Mouse (Mus musculus) MEL (cell line): Measurements from ENCODE around the gene Ap1b1. TPM values are rescaled to one million over a fixed set of nuclear protein-coding genes. Genes with fewer than 3 reads are reported as not detected.

Experiments used
- DNase-seq: peaks from one replicate; pipeline ENCODE4 v3.0.0; 2011; ENCODE audit warnings: low read depth, low spot score
- H3K27ac ChIP-seq: 2 replicates; pipeline ENCODE4 v1.5.1; 2012; ENCODE audit warnings: low read depth, mild to moderate bottlenecking, control low read depth, low read length, moderate library complexity; ENCODE audit not compliant: control insufficient read depth
- H3K27me3 ChIP-seq, 2 experiments: fragments of 150-350 bp in 1 of 2; sonication (generic) in 1 of 2; 2 replicates each; pipeline ENCODE4 v1.6.1; 2012; ENCODE audit warnings: low read length in 2 of 2, mild to moderate bottlenecking in 2 of 2, improper control_type of control experiment in 1 of 2, moderate library complexity in 1 of 2; ENCODE audit not compliant: insufficient read depth in 2 of 2, control insufficient read depth in 1 of 2
- H3K36me3 ChIP-seq, 2 experiments: 2 replicates each; pipeline ENCODE4 v1.6.1; 2012 to 2014; ENCODE audit warnings: low read length in 2 of 2, improper control_type of control experiment in 1 of 2, inconsistent platforms in 1 of 2, mild to moderate bottlenecking in 1 of 2; ENCODE audit not compliant: insufficient read depth in 2 of 2, control insufficient read depth in 1 of 2
- H3K4me1 ChIP-seq, 2 experiments: fragments of 150-350 bp in 1 of 2; sonication (generic) in 1 of 2; 2 replicates each; pipeline ENCODE4 v1.6.1; 2012; ENCODE audit warnings: low read length in 2 of 2, improper control_type of control experiment in 1 of 2, mild to moderate bottlenecking in 1 of 2; ENCODE audit not compliant: insufficient read depth in 2 of 2, control insufficient read depth in 1 of 2
- H3K4me3 ChIP-seq, 2 experiments: fragments of 150-350 bp in 1 of 2; sonication (generic) in 1 of 2; 2 replicates each; pipeline ENCODE4 v1.5.1; 2012; ENCODE audit warnings: low read depth in 2 of 2, low read length in 2 of 2, mild to moderate bottlenecking in 2 of 2, moderate library complexity in 2 of 2, control low read depth in 1 of 2, improper control_type of control experiment in 1 of 2; ENCODE audit not compliant: control insufficient read depth in 1 of 2, insufficient read depth in 1 of 2
- H3K79me2 ChIP-seq: 2 replicates; pipeline ENCODE4 v1.6.1; 2012; ENCODE audit warnings: mild to moderate bottlenecking, low read length, moderate library complexity; ENCODE audit not compliant: control insufficient read depth, poor library complexity, insufficient read depth
- H3K9ac ChIP-seq: 2 replicates; pipeline ENCODE4 v1.6.1; 2012; ENCODE audit warnings: low read depth, mild to moderate bottlenecking, control low read depth, low read length, moderate library complexity; ENCODE audit not compliant: control insufficient read depth, poor library complexity, severe bottlenecking
- H3K9me3 ChIP-seq: fragments of 150-350 bp; sonication (generic); replicated peaks from 2 replicates; pipeline ENCODE4 v1.6.1; 2012; ENCODE audit warnings: mild to moderate bottlenecking, low read length, improper control_type of control experiment, moderate library complexity; ENCODE audit not compliant: insufficient read depth
- BHLHE40 ChIP-seq: IDR thresholded peaks from 2 replicates; pipeline ENCODE4 v1.6.1; 2012; ENCODE audit warnings: low read depth, mild to moderate bottlenecking, inconsistent platforms, low read length, improper control_type of control experiment, borderline replicate concordance
- CHD2 ChIP-seq: IDR thresholded peaks from 2 replicates; pipeline ENCODE4 v1.6.1; 2011; ENCODE audit warnings: low read length, improper control_type of control experiment
- CTCF ChIP-seq, 3 experiments: IDR thresholded peaks in 2 of 3; conservative IDR thresholded peaks in 1 of 3; 2 replicates each; pipeline ENCODE4 v1.5.1; 2011 to 2012; ENCODE audit warnings: low read length in 3 of 3, low read depth in 2 of 3, mild to moderate bottlenecking in 2 of 3, improper control_type of control experiment in 1 of 3, inconsistent platforms in 1 of 3, mixed read lengths in 1 of 3, moderate library complexity in 1 of 3; ENCODE audit not compliant: control insufficient read depth in 1 of 3, insufficient read depth in 1 of 3, poor library complexity in 1 of 3, severe bottlenecking in 1 of 3
- E2F4 ChIP-seq: IDR thresholded peaks from 2 replicates; pipeline ENCODE4 v1.6.1; 2011; ENCODE audit warnings: low read depth, low read length, improper control_type of control experiment, borderline replicate concordance
- ELF1 ChIP-seq: IDR thresholded peaks from 2 replicates; pipeline ENCODE4 v1.6.1; 2014; ENCODE audit warnings: low read depth, mild to moderate bottlenecking, inconsistent platforms, low read length, improper control_type of control experiment, moderate library complexity
- ETS1 ChIP-seq: IDR thresholded peaks from 2 replicates; pipeline ENCODE4 v1.6.1; 2012; ENCODE audit warnings: low read depth, mild to moderate bottlenecking, inconsistent platforms, low read length, improper control_type of control experiment, moderate library complexity
- GABPA ChIP-seq: IDR thresholded peaks from 2 replicates; pipeline ENCODE4 v1.6.1; 2012; ENCODE audit warnings: low read depth, mild to moderate bottlenecking, inconsistent platforms, low read length, improper control_type of control experiment, moderate library complexity
- HCFC1 ChIP-seq: IDR thresholded peaks from 2 replicates; pipeline ENCODE4 v1.6.1; 2012; ENCODE audit warnings: low read depth, mild to moderate bottlenecking, inconsistent platforms, low read length, improper control_type of control experiment, moderate library complexity
- JUND ChIP-seq: IDR thresholded peaks from 2 replicates; pipeline ENCODE4 v1.6.1; 2011; ENCODE audit warnings: low read depth, mild to moderate bottlenecking, improper control_type of control experiment, low read length
- KAT2A ChIP-seq: conservative IDR thresholded peaks from 2 replicates; pipeline ENCODE4 v1.6.1; 2012; ENCODE audit warnings: low read depth, low read length, improper control_type of control experiment, inconsistent platforms
- MAFK ChIP-seq: IDR thresholded peaks from 2 replicates; pipeline ENCODE4 v1.6.1; 2011; ENCODE audit warnings: low read depth, mild to moderate bottlenecking, low read length, improper control_type of control experiment, borderline replicate concordance
- MAX ChIP-seq: IDR thresholded peaks from 2 replicates; pipeline ENCODE4 v1.6.1; 2011; ENCODE audit warnings: low read length, improper control_type of control experiment
- MAZ ChIP-seq: IDR thresholded peaks from 2 replicates; pipeline ENCODE4 v1.6.1; 2012; ENCODE audit warnings: low read depth, mild to moderate bottlenecking, inconsistent platforms, low read length, improper control_type of control experiment
- MEF2A ChIP-seq: IDR thresholded peaks from 2 replicates; pipeline ENCODE4 v1.6.1; 2014; ENCODE audit warnings: low read depth, mild to moderate bottlenecking, inconsistent platforms, low read length, improper control_type of control experiment; ENCODE audit not compliant: poor library complexity, insufficient replicate concordance, severe bottlenecking; ENCODE audit errors: extremely low read depth
- MYB ChIP-seq: IDR thresholded peaks from 2 replicates; pipeline ENCODE4 v1.6.1; 2011; ENCODE audit warnings: mild to moderate bottlenecking, low read depth, low read length, improper control_type of control experiment
- NELFE ChIP-seq: IDR thresholded peaks from 2 replicates; pipeline ENCODE4 v1.6.1; 2011; ENCODE audit warnings: low read depth, low read length, improper control_type of control experiment
- POLR2A ChIP-seq, 2 experiments: IDR thresholded peaks; 2 replicates each; pipeline ENCODE4 v1.6.1; 2011 to 2012; ENCODE audit warnings: low read length in 2 of 2, mild to moderate bottlenecking in 2 of 2, control low read depth in 1 of 2, improper control_type of control experiment in 1 of 2, low read depth in 1 of 2, moderate library complexity in 1 of 2; ENCODE audit not compliant: control insufficient read depth in 1 of 2, insufficient read depth in 1 of 2, poor library complexity in 1 of 2
- POLR2AphosphoS2 ChIP-seq: IDR thresholded peaks from 2 replicates; pipeline ENCODE4 v1.6.1; 2011; ENCODE audit warnings: low read length, improper control_type of control experiment
- RAD21 ChIP-seq: IDR thresholded peaks from 2 replicates; pipeline ENCODE4 v1.6.1; 2011; ENCODE audit warnings: mild to moderate bottlenecking, low read depth, low read length, improper control_type of control experiment
- RCOR1 ChIP-seq: IDR thresholded peaks from 2 replicates; pipeline ENCODE4 v1.6.1; 2012; ENCODE audit warnings: low read depth, mild to moderate bottlenecking, inconsistent platforms, low read length, improper control_type of control experiment
- SMC3 ChIP-seq: IDR thresholded peaks from 2 replicates; pipeline ENCODE4 v1.6.1; 2011; ENCODE audit warnings: low read depth, low read length, improper control_type of control experiment
- TCF12 ChIP-seq: IDR thresholded peaks from 2 replicates; pipeline ENCODE4 v1.6.1; 2014; ENCODE audit warnings: low read depth, mild to moderate bottlenecking, inconsistent platforms, low read length, improper control_type of control experiment, moderate library complexity
- UBTF ChIP-seq: IDR thresholded peaks from 2 replicates; pipeline ENCODE4 v1.6.1; 2012; ENCODE audit warnings: low read depth, mild to moderate bottlenecking, inconsistent platforms, low read length, improper control_type of control experiment, moderate library complexity, borderline replicate concordance; ENCODE audit not compliant: insufficient read depth
- USF1 ChIP-seq: IDR thresholded peaks from 2 replicates; pipeline ENCODE4 v1.6.1; 2014; ENCODE audit warnings: low read depth, mild to moderate bottlenecking, inconsistent platforms, low read length, improper control_type of control experiment, moderate library complexity
- ZC3H11A ChIP-seq: IDR thresholded peaks from 2 replicates; pipeline ENCODE4 v1.6.1; 2012; ENCODE audit warnings: low read depth, mild to moderate bottlenecking, inconsistent platforms, low read length, improper control_type of control experiment
- ZKSCAN1 ChIP-seq: IDR thresholded peaks from 2 replicates; pipeline ENCODE4 v1.6.1; 2012; ENCODE audit warnings: low read depth, mild to moderate bottlenecking, inconsistent platforms, low read length, improper control_type of control experiment, moderate library complexity
- ZNF384 ChIP-seq: IDR thresholded peaks from 2 replicates; pipeline ENCODE4 v1.6.1; 2012; ENCODE audit warnings: low read depth, mild to moderate bottlenecking, inconsistent platforms, low read length, improper control_type of control experiment
- polyA plus RNA-seq, 2 experiments: library from polyadenylated mRNA; stranded (reverse) in 1 of 2; unstranded in 1 of 2; fragments of >175 nt in 1 of 2; fragments of >200 nt in 1 of 2; gene quantifications; 2 replicates each; pipeline versions ENCODE4 v1.2.1 to v1.2.4; 2012; ENCODE audit warnings: low replicate concordance in 2 of 2, low read depth in 1 of 2; ENCODE audit not compliant: insufficient read length in 2 of 2, insufficient read depth in 1 of 2, missing spikeins in 1 of 2
- total RNA-seq: library from RNA; depleted of rRNA; stranded (reverse); fragments of 300-350 nt; gene quantifications from 2 replicates; pipeline ENCODE4 v1.2.3, GENCODE M21; 2012

The Ap1b1 gene
- total and polyA plus RNA-seq, 3 experiments = 60.1 to 79.3 TPM; not detected in 1

DNA sequence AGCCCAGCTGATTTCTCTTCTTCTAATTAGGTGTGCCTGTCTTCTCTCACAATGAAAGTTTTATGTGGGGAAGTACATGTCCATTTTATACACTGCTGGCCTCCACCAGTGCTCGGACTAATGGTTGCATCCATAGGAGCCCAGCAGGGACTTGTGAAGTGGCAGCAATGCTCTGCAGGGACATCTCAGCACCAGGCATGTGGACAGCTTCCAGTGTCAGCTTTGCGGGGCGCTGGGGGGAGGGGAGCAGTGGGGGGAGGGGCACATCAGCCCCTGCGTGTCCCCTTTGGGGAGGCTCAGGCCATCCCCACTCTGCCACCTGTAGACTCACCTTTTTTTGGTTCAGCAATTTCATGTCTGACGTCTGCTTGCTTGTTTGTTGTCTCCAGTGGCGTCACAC, 33.2 kb upstream of the Ap1b1 start:
- Histone ChIP-seq H3K4me1 (no peaks in the 10 kb centered on the region; a peak in 1 of 4 replicates), H3K27ac (no peak overlapping the region), H3K9ac (no peak overlapping the region), H3K79me2 (no peaks in the 10 kb centered on the region), H3K27me3 (peaks cover 0 to 2% of the 10 kb centered on the region in 2 experiments; a peak in 3 of 4 replicates), H3K4me3 (no peak overlapping the region), H3K9me3 (no peaks in the 10 kb centered on the region), H3K36me3 (no peaks in the 10 kb centered on the region)
- TF ChIP-seq CTCF (IDR thresholded peaks at IDR 0.05 in 2 of 3, conservative IDR thresholded peaks at IDR 0.05 in 1 of 3; ENCODE audit: control insufficient read depth in 1 of 3, insufficient read depth in 1 of 3, low read depth in 2 of 3, low read length in 3 of 3, poor library complexity in 1 of 3, severe bottlenecking in 1 of 3) = no peak
- TF ChIP-seq BHLHE40 = no peak
- no peak for TF ChIP-seq HCFC1
- TF ChIP-seq MYB = no peak
- no peak for TF ChIP-seq KAT2A
- no peak for TF ChIP-seq JUND
- TF ChIP-seq MEF2A = no peak
- no peak for TF ChIP-seq CHD2
- no peak for TF ChIP-seq ZC3H11A
- no peak for TF ChIP-seq POLR2A (IDR thresholded peaks at IDR 0.05; ENCODE audit: control insufficient read depth in 1 of 2, insufficient read depth in 1 of 2, low read depth in 1 of 2, low read length in 2 of 2, poor library complexity in 1 of 2)
- TF ChIP-seq ZKSCAN1 = no peak
- no peak for TF ChIP-seq ETS1
- no peak for TF ChIP-seq MAZ
- no peak for TF ChIP-seq RAD21
- TF ChIP-seq RCOR1 = no peak
- no peak for TF ChIP-seq E2F4
- TF ChIP-seq NELFE = no peak
- TF ChIP-seq MAFK = no peak
- TF ChIP-seq ELF1 = no peak
- DNase-seq = no peak

DNA sequence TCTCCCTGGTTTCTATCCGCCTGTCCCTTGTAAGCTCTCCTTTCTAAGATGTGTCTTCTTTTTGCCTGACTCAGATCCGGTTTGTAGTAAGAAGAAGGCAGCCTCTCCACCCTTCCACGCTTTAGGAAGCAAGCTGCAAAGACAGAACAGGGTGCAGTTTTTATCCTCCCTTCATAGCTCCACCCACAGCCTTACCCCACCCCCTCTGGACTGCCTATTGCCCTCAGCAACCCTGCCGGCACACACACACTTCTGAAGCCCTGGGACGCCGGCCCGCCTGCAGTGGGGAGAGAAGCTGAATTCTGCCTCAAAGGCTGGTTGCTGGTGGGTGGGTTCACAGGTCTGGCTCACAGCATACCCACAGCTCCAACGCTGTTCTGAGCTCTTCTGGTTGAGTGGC, 32.7 kb upstream of the Ap1b1 start:
- Histone ChIP-seq H3K27ac (no peak overlapping the region), H3K4me1 (no peaks in the 10 kb centered on the region; a peak in 1 of 4 replicates), H3K9me3 (no peaks in the 10 kb centered on the region), H3K9ac (no peak overlapping the region), H3K36me3 (no peaks in the 10 kb centered on the region), H3K79me2 (no peaks in the 10 kb centered on the region), H3K4me3 (no peak overlapping the region), H3K27me3 (peaks cover 0 to 2% of the 10 kb centered on the region in 2 experiments; a peak in 3 of 4 replicates)
- DNase-seq = peak; percentile 50
- TF ChIP-seq UBTF (no peak), POLR2AphosphoS2 (no peak), MAX (no peak), SMC3 (no peak), RCOR1 (no peak), GABPA (no peak), TCF12 (no peak), ZC3H11A (no peak), USF1 (no peak), MYB (no peak), ZNF384 (no peak), ELF1 (no peak)
